Mouse (Mus musculus): ENCODE measurements at regions not wholly inside any gene's neighbourhood (a gene's known extent, or its start where the extent isn't known, plus 50 kb on each side); places are given as distances from the start of the nearest gene placed in this dataset.
"Not testable (repeated sequence)": the region's sequence is repeated elsewhere in the genome, so short reads cannot be mapped to it uniquely, and the experiment has no call there.

- ATAC-seq (replicated peaks; ENCODE audit: poor library complexity, severe bottlenecking) = peak; percentile 94
Observed at GRCm38 (mm10) chr14:87215099-87215498, 74.1 kb upstream of the Diaph3 start.

GRCm38 (mm10) chr14:87217042-87217441 lies 76.0 kb upstream of the Diaph3 start:
- no peak for ATAC-seq (replicated peaks; ENCODE audit: poor library complexity, severe bottlenecking)

GRCm38 (mm10) chr14:87219975-87220374 lies 78.9 kb upstream of the Diaph3 start:
- no peak for ATAC-seq (replicated peaks; ENCODE audit: poor library complexity, severe bottlenecking)

GRCm38 (mm10) chr14:87224870-87225269 lies 83.8 kb upstream of the Diaph3 start:
- ATAC-seq (replicated peaks; ENCODE audit: poor library complexity, severe bottlenecking) = no peak

GRCm38 (mm10) chr14:87249258-87249657 lies 108.2 kb upstream of the Diaph3 start:
- no peak for ATAC-seq (replicated peaks; ENCODE audit: poor library complexity, severe bottlenecking)

- no peak for ATAC-seq (replicated peaks; ENCODE audit: poor library complexity, severe bottlenecking)
Observed at GRCm38 (mm10) chr14:87255484-87256208, 114.6 kb upstream of the Diaph3 start.

GRCm38 (mm10) chr14:87261726-87262125 lies 120.7 kb upstream of the Diaph3 start:
- no peak for ATAC-seq (replicated peaks; ENCODE audit: poor library complexity, severe bottlenecking)

- no peak for ATAC-seq (replicated peaks; ENCODE audit: poor library complexity, severe bottlenecking)
Observed at GRCm38 (mm10) chr14:87264826-87265225, 123.8 kb upstream of the Diaph3 start.

- ATAC-seq (replicated peaks; ENCODE audit: poor library complexity, severe bottlenecking) = no peak
Observed at GRCm38 (mm10) chr14:87266309-87266708, 125.3 kb upstream of the Diaph3 start.

- not testable (repeated sequence) for ATAC-seq (replicated peaks; ENCODE audit: poor library complexity, severe bottlenecking)
Observed at GRCm38 (mm10) chr14:87289266-87289665, 127.2 kb upstream of the Tdrd3 start.

GRCm38 (mm10) chr14:87289708-87290243 lies 126.7 kb upstream of the Tdrd3 start:
- no peak for ATAC-seq (replicated peaks; ENCODE audit: poor library complexity, severe bottlenecking)

- no peak for ATAC-seq (replicated peaks; ENCODE audit: poor library complexity, severe bottlenecking)
Observed at GRCm38 (mm10) chr14:87295206-87295605, 121.2 kb upstream of the Tdrd3 start.

GRCm38 (mm10) chr14:87297160-87297559 lies 119.3 kb upstream of the Tdrd3 start:
- no peak for ATAC-seq (replicated peaks; ENCODE audit: poor library complexity, severe bottlenecking)

GRCm38 (mm10) chr14:87300838-87301237 lies 115.6 kb upstream of the Tdrd3 start:
- no peak for ATAC-seq (replicated peaks; ENCODE audit: poor library complexity, severe bottlenecking)

- no peak for ATAC-seq (replicated peaks; ENCODE audit: poor library complexity, severe bottlenecking)
Observed at GRCm38 (mm10) chr14:87301564-87301963, 114.9 kb upstream of the Tdrd3 start.

GRCm38 (mm10) chr14:87305481-87305880 lies 111.0 kb upstream of the Tdrd3 start:
- no peak for ATAC-seq (replicated peaks; ENCODE audit: poor library complexity, severe bottlenecking)

GRCm38 (mm10) chr14:87306011-87306410 lies 110.4 kb upstream of the Tdrd3 start:
- ATAC-seq (replicated peaks; ENCODE audit: poor library complexity, severe bottlenecking) = no peak

GRCm38 (mm10) chr14:87308016-87308415 lies 108.4 kb upstream of the Tdrd3 start:
- ATAC-seq (replicated peaks; ENCODE audit: poor library complexity, severe bottlenecking) = no peak

- no peak for ATAC-seq (replicated peaks; ENCODE audit: poor library complexity, severe bottlenecking)
Observed at GRCm38 (mm10) chr14:87312318-87312717, 104.1 kb upstream of the Tdrd3 start.

- peak; percentile 89 for ATAC-seq (replicated peaks; ENCODE audit: poor library complexity, severe bottlenecking)
Observed at GRCm38 (mm10) chr14:87314999-87315732, 101.3 kb upstream of the Tdrd3 start.

- ATAC-seq (replicated peaks; ENCODE audit: poor library complexity, severe bottlenecking) = peak; percentile 35
Observed at GRCm38 (mm10) chr14:87327841-87328240, 88.6 kb upstream of the Tdrd3 start.
